ENCODE assay signal across 25 mouse cellular contexts in genomic region chr5:101934629-101935028, GRCm38 (mm10).
DNase-seq lines count a peak whose midpoint lies in the region; ATAC-seq and TF ChIP-seq lines count a peak whose summit lies in the region.
"Had no signal": no experiment of that assay in that cellular context is flagged by ENCODE, and none has a peak within 500 bp of the region (broad histone marks: within the 10 kb centered on the region; RNA-seq: fewer than 3 reads in every experiment).

No protein-coding gene starts in this region.

- intact Hi-C loops in heart, adult 2 months (cut with DNase I), result loop anchor here (5.0 kb wide), 1 partner anchor 48 kb away; no protein-coding TSS in a partner anchor

- H3K36me3 ChIP-seq in heart, adult 2 months (ENCODE audit: control insufficient read depth, insufficient read depth, low read length), result no peaks in the 10 kb centered on the region; the same call in 1 of the 2 replicates
- H3K36me3 ChIP-seq in limb, embryonic 13.5 days, result peaks cover 79% of the 10 kb centered on the region
- peaks cover 90% of the 10 kb centered on the region for H3K36me3 ChIP-seq in limb, embryonic 10.5 days

- 88% methylated on average over 7 of the region's 7 CpGs for WGBS in heart, adult 2 months
- WGBS in limb, embryonic 13.5 days, result 81% methylated on average over 7 of the region's 7 CpGs
- WGBS in limb, embryonic 10.5 days, result 95% methylated on average over 7 of the region's 7 CpGs

- H3K4me1 ChIP-seq in heart, adult 2 months (ENCODE audit: control insufficient read depth, insufficient read depth, low read length), result peaks cover 8% of the 10 kb centered on the region
- no peaks in the 10 kb centered on the region for H3K4me1 ChIP-seq in limb, embryonic 13.5 days
- no peaks in the 10 kb centered on the region for H3K4me1 ChIP-seq in limb, embryonic 10.5 days
- H3K4me1 ChIP-seq: embryonic facial prominence, embryonic 13.5 days; midbrain, embryonic 15.5 days; neural tube, embryonic 13.5 days had no signal

- H3K27me3 ChIP-seq in heart, adult 2 months (ENCODE audit: control insufficient read depth, insufficient read depth, low read length), result no peaks in the 10 kb centered on the region
- no peaks in the 10 kb centered on the region for H3K27me3 ChIP-seq in limb, embryonic 13.5 days
- H3K27me3 ChIP-seq in limb, embryonic 10.5 days (ENCODE audit: low read depth, poor library complexity, severe bottlenecking), result no peaks in the 10 kb centered on the region
- H3K27me3 ChIP-seq: embryonic facial prominence, embryonic 13.5 days; forebrain, embryonic 13.5 days; heart, embryonic 12.5 days; midbrain, embryonic 15.5 days; neural tube, embryonic 13.5 days had no signal

- no peak overlapping the region for H3K27ac ChIP-seq in heart, adult 2 months
- no peak overlapping the region for H3K27ac ChIP-seq in limb, embryonic 13.5 days
- no peak overlapping the region for H3K27ac ChIP-seq in limb, embryonic 10.5 days
- H3K27ac ChIP-seq: embryonic facial prominence, embryonic 13.5 days; forebrain, embryonic 13.5 days; hindbrain, postnatal 0 days; liver, embryonic 14.5 days; midbrain, embryonic 15.5 days; neural tube, embryonic 13.5 days; stomach, postnatal 0 days had no signal

- H3K9me3 ChIP-seq in limb, embryonic 13.5 days, result no peaks in the 10 kb centered on the region
- no peaks in the 10 kb centered on the region for H3K9me3 ChIP-seq in limb, embryonic 10.5 days (replicated peaks)
- H3K9me3 ChIP-seq: embryonic facial prominence, embryonic 13.5 days; forebrain, embryonic 13.5 days; midbrain, embryonic 15.5 days; neural tube, embryonic 13.5 days had no signal

- no peak overlapping the region for H3K9ac ChIP-seq in heart, adult 2 months (ENCODE audit: low read depth, low read length)
- H3K9ac ChIP-seq in limb, embryonic 13.5 days, result no peak overlapping the region
- H3K9ac ChIP-seq: embryonic facial prominence, embryonic 13.5 days; forebrain, embryonic 13.5 days; heart, embryonic 12.5 days; liver, embryonic 14.5 days; midbrain, embryonic 15.5 days; neural tube, embryonic 13.5 days had no signal

- H3K79me2 ChIP-seq in heart, adult 2 months (replicated peaks; ENCODE audit: control insufficient read depth, insufficient read depth, low read length), result no peaks in the 10 kb centered on the region

- DNase-seq in heart, adult 11 months, result peak; percentile 34
- DNase-seq in heart, adult 2 months, result no peak
- DNase-seq in limb, embryonic 10.5 days (ENCODE audit: low spot score), result no peak
- DNase-seq in Muller cell, postnatal 12 days (ENCODE audit: inconsistent ontology term), result peak; percentile 36
- DNase-seq in lung, postnatal 25 days (ENCODE audit: low spot score), result peak; percentile 41
- DNase-seq in spleen, adult 12 weeks (ENCODE audit: low spot score), result no peak
- DNase-seq in retina, postnatal 1 day, result no peak
- DNase-seq: adrenal gland, postnatal 25 days; cerebellum, adult 11 months; cerebellum, postnatal 10 days; heart, postnatal 14 days; layer of hippocampus, postnatal 36 days; right cerebral cortex, postnatal 4 days; thymus, postnatal 25 days had no signal

- TF ChIP-seq EP300 in heart, adult 2 months (IDR thresholded peaks at IDR 0.05; ENCODE audit: insufficient read depth, low read depth, low read length), result no peak

- no peak overlapping the region for H3K4me3 ChIP-seq in heart, adult 2 months
- H3K4me3 ChIP-seq in limb, embryonic 13.5 days, result no peak overlapping the region
- no peak overlapping the region for H3K4me3 ChIP-seq in limb, embryonic 10.5 days
- H3K4me3 ChIP-seq: embryonic facial prominence, embryonic 13.5 days; forebrain, embryonic 13.5 days; heart, embryonic 12.5 days; midbrain, embryonic 15.5 days; neural tube, embryonic 13.5 days had no signal

- peak; percentile 36; the same call in 1 of the 2 replicates for ATAC-seq in limb, embryonic 13.5 days (ENCODE audit: low FRiP score, low read depth)
- ATAC-seq: CD4-positive, CD25-positive, alpha-beta regulatory T cell, adult 4 months; forebrain, embryonic 13.5 days; hindbrain, postnatal 0 days; intestine, embryonic 16.5 days; midbrain, embryonic 15.5 days had no signal

- TF ChIP-seq POLR2A in heart, adult 2 months (IDR thresholded peaks at IDR 0.05; ENCODE audit: insufficient read depth, low read depth, low read length), result no peak

- H3K4me2 ChIP-seq in limb, embryonic 13.5 days (replicated peaks), result no peak overlapping the region
- H3K4me2 ChIP-seq: embryonic facial prominence, embryonic 13.5 days; forebrain, embryonic 13.5 days; heart, embryonic 12.5 days; midbrain, embryonic 15.5 days; neural tube, embryonic 13.5 days had no signal

- TF ChIP-seq CTCF in heart, adult 2 months (IDR thresholded peaks at IDR 0.05), result no peak

Comparison
In these comparisons a context has a peak if more than half of its experiments do, and no peak if none do; other contexts are left out.
1. DNase-seq: peak in heart, adult 11 months (single experiment), Muller cell, postnatal 12 days (single experiment) and lung, postnatal 25 days (single experiment); none in heart, adult 2 months (0 of 2), limb, embryonic 10.5 days (single experiment), spleen, adult 12 weeks (single experiment) and retina, postnatal 1 day (single experiment).